16 mouse cellular contexts compared by ENCODE assay signal in genomic region chr2:152177806-152178170, GRCm38 (mm10). TPM values are rescaled to one million over a fixed set of nuclear protein-coding genes. Genes with fewer than 3 reads are reported as not detected.
A peak's percentile ranks its signal among the peaks of the same experiment; 100 is the strongest.
DNase-seq lines count a peak whose midpoint lies in the region; ATAC-seq and TF ChIP-seq lines count a peak whose summit lies in the region.
"Had no signal": no experiment of that assay in that cellular context is flagged by ENCODE, and none has a peak within 500 bp of the region (broad histone marks: within the 10 kb centered on the region; RNA-seq: fewer than 3 reads in every experiment).

No protein-coding gene starts in this region.

- H3K4me1 ChIP-seq in heart, embryonic 16.5 days (ENCODE audit: control insufficient read depth, insufficient read depth, low read length): peaks cover 3% of the 10 kb centered on the region; the same call in 1 of the 2 replicates
- H3K4me1 ChIP-seq in heart, embryonic 12.5 days (replicated peaks): peaks cover 8% of the 10 kb centered on the region; the same call in 1 of the 2 replicates
- 0 out of 2 replicates have a peak, but pooled peaks cover 3% of the 10 kb centered on the region for H3K4me1 ChIP-seq in limb, embryonic 12.5 days (replicated peaks)
- peaks cover 15% of the 10 kb centered on the region for H3K4me1 ChIP-seq in limb, embryonic 10.5 days
- peaks cover 7% of the 10 kb centered on the region; the same call in 1 of the 2 replicates for H3K4me1 ChIP-seq in brown adipose tissue, adult 24 weeks (ENCODE audit: control insufficient read depth, insufficient read depth, insufficient read length, low read length)

- no peak for ATAC-seq in heart, embryonic 16.5 days (replicated peaks; ENCODE audit: extremely low read depth, insufficient read depth, low FRiP score)
- no peak for ATAC-seq in heart, embryonic 12.5 days (ENCODE audit: insufficient number of reproducible peaks, low FRiP score)
- ATAC-seq in limb, embryonic 12.5 days (ENCODE audit: insufficient number of reproducible peaks, insufficient read depth, low FRiP score, low TSS enrichment, low read depth): no peak
- ATAC-seq: CD4-positive, CD25-positive, alpha-beta regulatory T cell, adult 4 months had no signal

- no peaks in the 10 kb centered on the region for H3K27me3 ChIP-seq in heart, embryonic 16.5 days (ENCODE audit: control insufficient read depth, insufficient read depth, low read length)
- H3K27me3 ChIP-seq in heart, embryonic 12.5 days (replicated peaks): no peaks in the 10 kb centered on the region
- H3K27me3 ChIP-seq in limb, embryonic 12.5 days: peaks cover 4% of the 10 kb centered on the region; the same call in 1 of the 2 replicates
- peaks cover 18% of the 10 kb centered on the region for H3K27me3 ChIP-seq in limb, embryonic 10.5 days (ENCODE audit: low read depth, poor library complexity, severe bottlenecking)
- H3K27me3 ChIP-seq: neural tube, embryonic 15.5 days had no signal

- 0 out of 2 replicates have a peak, but pooled peaks cover 3% of the 10 kb centered on the region for H3K9me3 ChIP-seq in heart, embryonic 16.5 days (replicated peaks; ENCODE audit: control insufficient read depth, low read length)
- peaks cover 4% of the 10 kb centered on the region; the same call in 1 of the 2 replicates for H3K9me3 ChIP-seq in heart, embryonic 12.5 days (replicated peaks)
- H3K9me3 ChIP-seq in limb, embryonic 12.5 days: no peaks in the 10 kb centered on the region
- H3K9me3 ChIP-seq in limb, embryonic 10.5 days (replicated peaks): no peaks in the 10 kb centered on the region
- H3K9me3 ChIP-seq: forebrain, embryonic 12.5 days; neural tube, embryonic 15.5 days had no signal

- intact Hi-C loops in gastrocnemius, adult 2 months (cut with DNase I): loop anchor here (2.0 to 5.0 kb wide), 2 partner anchors 27 to 35 kb away; partner anchors contain the start of gene Tcf15

- no peak overlapping the region for H3K4me2 ChIP-seq in heart, embryonic 16.5 days (ENCODE audit: low read depth, low read length)
- H3K4me2 ChIP-seq in heart, embryonic 12.5 days: no peak overlapping the region; the same call in 1 of the 2 replicates
- peak overlapping the region; percentile 35; the same call in 1 of the 2 replicates for H3K4me2 ChIP-seq in limb, embryonic 12.5 days

- no peaks in the 10 kb centered on the region for H3K36me3 ChIP-seq in heart, embryonic 16.5 days (ENCODE audit: control insufficient read depth, insufficient read depth)
- no peaks in the 10 kb centered on the region for H3K36me3 ChIP-seq in heart, embryonic 12.5 days
- H3K36me3 ChIP-seq in limb, embryonic 12.5 days: no peaks in the 10 kb centered on the region
- no peaks in the 10 kb centered on the region for H3K36me3 ChIP-seq in limb, embryonic 10.5 days
- H3K36me3 ChIP-seq: forebrain, embryonic 12.5 days; neural tube, embryonic 15.5 days had no signal

- no peak overlapping the region for H3K9ac ChIP-seq in heart, embryonic 16.5 days (ENCODE audit: low read length)
- H3K9ac ChIP-seq in heart, embryonic 12.5 days: no peak overlapping the region
- H3K9ac ChIP-seq in limb, embryonic 12.5 days (replicated peaks): no peak overlapping the region
- H3K9ac ChIP-seq: forebrain, embryonic 12.5 days; liver, embryonic 14.5 days; neural tube, embryonic 15.5 days had no signal

- no peak for TF ChIP-seq CTCF in gastrocnemius, adult 2 months (IDR thresholded peaks at IDR 0.05)

- H3K27ac ChIP-seq in gastrocnemius, adult 2 months: peak overlapping the region; percentile 89
- H3K27ac ChIP-seq in heart, embryonic 16.5 days (ENCODE audit: low read length): peak overlapping the region; percentile 41
- H3K27ac ChIP-seq in heart, embryonic 12.5 days (ENCODE audit: poor library complexity, severe bottlenecking): no peak overlapping the region
- no peak overlapping the region for H3K27ac ChIP-seq in limb, embryonic 12.5 days
- H3K27ac ChIP-seq in limb, embryonic 10.5 days: no peak overlapping the region
- peak overlapping the region; percentile 100 for H3K27ac ChIP-seq in brown adipose tissue, adult 24 weeks (replicated peaks; ENCODE audit: low read depth, low read length)
- H3K27ac ChIP-seq: forebrain, embryonic 12.5 days; kidney, postnatal 0 days; liver, embryonic 14.5 days; neural tube, embryonic 15.5 days had no signal

- 74% methylated on average over 6 of the region's 6 CpGs for WGBS in heart, embryonic 16.5 days
- 67% methylated on average over 6 of the region's 6 CpGs for WGBS in heart, embryonic 12.5 days
- 79% methylated on average over 6 of the region's 6 CpGs for WGBS in limb, embryonic 12.5 days
- WGBS in limb, embryonic 10.5 days: 80% methylated on average over 6 of the region's 6 CpGs

- no peak for DNase-seq in gastrocnemius, adult 2 months
- no peak for DNase-seq in gastrocnemius, postnatal 25 days
- DNase-seq in limb, embryonic 10.5 days (ENCODE audit: low spot score): no peak
- DNase-seq in embryo, embryonic 10 days (ENCODE audit: low spot score): no peak
- DNase-seq: cerebellum, adult 11-12 months; cerebellum, postnatal 14 days; right cerebral cortex, postnatal 25 days had no signal

- peak overlapping the region; percentile 45 for H3K4me3 ChIP-seq in gastrocnemius, adult 2 months
- H3K4me3 ChIP-seq in heart, embryonic 16.5 days (ENCODE audit: low read length): no peak overlapping the region
- no peak overlapping the region for H3K4me3 ChIP-seq in heart, embryonic 12.5 days
- H3K4me3 ChIP-seq in limb, embryonic 12.5 days (replicated peaks): no peak overlapping the region
- H3K4me3 ChIP-seq in limb, embryonic 10.5 days: no peak overlapping the region
- H3K4me3 ChIP-seq in brown adipose tissue, adult 24 weeks (ENCODE audit: insufficient read depth, low read depth, low read length): peak overlapping the region; percentile 59
- H3K4me3 ChIP-seq: neural tube, embryonic 15.5 days had no signal

RNA-seq across cellular contexts. Expression of gene Tcf15, which starts 34.4 kb away (rescaled TPM):
- total RNA-seq in gastrocnemius, adult 2 months (2021): 10 to 100 TPM; 14.9 to 22.8 TPM
- 10 to 100 TPM; 11.2 to 12.4 TPM for total RNA-seq in gastrocnemius, postnatal 25 days (2021)
- polyA plus RNA-seq in heart, embryonic 16.5 days (2015; fragmentation: Nextera tagmentation; extraction: Ambion mirVana): 13.4 and 14.0 TPM in 2 replicates
- 4.1 and 4.7 TPM in 2 replicates for polyA plus RNA-seq in heart, embryonic 12.5 days (2016; fragmentation: Nextera tagmentation; extraction: Ambion mirVana)
- 11.5 and 11.9 TPM in 2 replicates for polyA plus RNA-seq in limb, embryonic 12.5 days (2016; fragmentation: Nextera tagmentation; extraction: Ambion mirVana)
- 27.3 and 29.8 TPM in 2 replicates for polyA plus RNA-seq in limb, embryonic 10.5 days (2016; fragmentation: Nextera tagmentation; extraction: Ambion mirVana)
- polyA plus RNA-seq in brown adipose tissue, adult 24 weeks (2012; ENCODE audit: insufficient read depth, insufficient read length, missing spikeins): 12.1 and 20.7 TPM in 2 replicates
- polyA plus RNA-seq: CD4-positive, CD25-positive, alpha-beta regulatory T cell, adult 4 months had no signal

RNA-seq across cellular contexts. Expression of gene Csnk2a1, which starts 48.9 kb away (rescaled TPM):
- 100 to 1,000 TPM in 1 of 2 experiments, 10 to 100 TPM in 1; 91.1 to 102 TPM for total RNA-seq in gastrocnemius, adult 2 months (2021)
- total RNA-seq in gastrocnemius, postnatal 25 days (2021): 10 to 100 TPM; 78.6 to 79.8 TPM
- polyA plus RNA-seq in heart, embryonic 16.5 days (2015; fragmentation: Nextera tagmentation; extraction: Ambion mirVana): 70.9 and 75.7 TPM in 2 replicates
- polyA plus RNA-seq in heart, embryonic 12.5 days (2016; fragmentation: Nextera tagmentation; extraction: Ambion mirVana): 63.2 and 69.2 TPM in 2 replicates
- polyA plus RNA-seq in limb, embryonic 12.5 days (2016; fragmentation: Nextera tagmentation; extraction: Ambion mirVana): 94.5 and 102 TPM in 2 replicates
- 77.4 and 77.6 TPM in 2 replicates for polyA plus RNA-seq in limb, embryonic 10.5 days (2016; fragmentation: Nextera tagmentation; extraction: Ambion mirVana)
- 90.2 and 95.3 TPM in 2 replicates for polyA plus RNA-seq in brown adipose tissue, adult 24 weeks (2012; ENCODE audit: insufficient read depth, insufficient read length, missing spikeins)

Comparison
In these comparisons a context has a peak if more than half of its experiments do, and no peak if none do; other contexts are left out.
1. H3K27ac ChIP-seq: peak in gastrocnemius, adult 2 months (single experiment), heart, embryonic 16.5 days (single experiment) and brown adipose tissue, adult 24 weeks (single experiment); none in heart, embryonic 12.5 days (single experiment), limb, embryonic 12.5 days (single experiment) and limb, embryonic 10.5 days (single experiment).
2. H3K4me3 ChIP-seq: peak in gastrocnemius, adult 2 months (single experiment) and brown adipose tissue, adult 24 weeks (single experiment); none in heart, embryonic 16.5 days (single experiment), heart, embryonic 12.5 days (single experiment), limb, embryonic 12.5 days (single experiment) and limb, embryonic 10.5 days (single experiment).